Mouse (Mus musculus) adrenal gland, adult 18-20 months (tissue): ENCODE results near the gene Tmod2. TPM values are rescaled to one million over a fixed set of nuclear protein-coding genes. Genes with fewer than 3 reads are reported as not detected.

Source experiments
- total RNA-seq, 2 experiments: library from RNA; stranded (reverse); gene quantifications; 1 replicate in 1 of 2; 2 replicates in 1 of 2; pipeline ENCODE4 v1.2.3; 2021

The Tmod2 gene
- total RNA-seq, 2 experiments from 2014 or later, result 11.3 to 13.4 TPM

Other genes with a start within 250 kb of the Tmod2 start
- gene Mapk6, start 201.3 kb downstream of the Tmod2 start, total RNA-seq, result 10 to 100 TPM; 33.4 to 41.4 TPM
- gene Leo1, start 169.8 kb downstream of the Tmod2 start, total RNA-seq, result 10 to 100 TPM; 25.5 to 34.6 TPM
- gene Tmod3, start 51.7 kb downstream of the Tmod2 start, total RNA-seq, result 10 to 100 TPM; 57.4 to 60.2 TPM
- 10 to 100 TPM; 11.5 to 12.9 TPM for gene Lysmd2, start 14.4 kb upstream of the Tmod2 start, total RNA-seq
- gene Scg3, start 72.7 kb upstream of the Tmod2 start, total RNA-seq, result 10 to 100 TPM; 24.6 to 25.0 TPM
- gene Bmp5, start 164.0 kb upstream of the Tmod2 start, total RNA-seq, result under 1 TPM; 0.36 to 0.61 TPM